Mouse (Mus musculus) heart, postnatal 36 days (tissue): Measurements from ENCODE around the gene C1rb. TPM values are rescaled to one million over a fixed set of nuclear protein-coding genes. Genes with fewer than 3 reads are reported as not detected.
"Not testable (repeated sequence)": the region's sequence is repeated elsewhere in the genome, so short reads cannot be mapped to it uniquely, and the experiment has no call there.

Experiments
- DNase-seq, 2 experiments: peaks; one replicate each; pipeline ENCODE4 v3.0.0; 2021 to 2022
- intact Hi-C: fragments of 180-260 bp; cut with DNase I; formaldehyde crosslinking; loops from one replicate; pipeline ENCODE4 v1.15.1; 2025
- total RNA-seq, 2 experiments: library from RNA; stranded (reverse); gene quantifications; 2 replicates each; pipeline ENCODE4 v1.2.3; 2021

Gene C1rb
- total RNA-seq, 2 experiments from 2014 or later, result 1.4 TPM

GRCm38 (mm10) chr6:124588771-124589170, 18.7 kb downstream of the C1rb start:
- intact Hi-C loops, result no loop called here
- no peak for DNase-seq

- DNase-seq, result peak; percentile 39 to 49
- intact Hi-C loops, result no loop called here
Measured at GRCm38 (mm10) chr6:124592186-124592700, 22.1 kb downstream of the C1rb start.

DNA sequence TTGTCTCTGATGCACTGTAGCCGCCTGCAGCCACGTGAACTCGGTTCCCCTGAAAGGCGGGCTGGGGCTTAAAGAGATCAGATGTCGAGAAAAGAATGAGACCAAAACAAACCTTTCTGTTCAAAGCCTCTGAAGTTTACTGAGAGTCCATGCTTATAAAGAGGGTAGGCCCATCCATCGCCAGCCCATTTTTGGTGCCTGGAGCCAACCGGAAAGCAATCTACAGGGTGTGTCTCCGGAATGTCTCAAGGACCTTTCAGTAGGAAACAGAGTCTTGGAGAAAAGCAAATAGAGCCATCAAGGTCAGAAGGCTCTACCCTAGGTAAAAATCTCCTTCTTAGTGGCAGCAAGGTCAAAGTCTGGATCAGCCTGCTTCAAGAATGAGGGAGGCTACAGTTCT, 23.0 kb downstream of the C1rb start:
- DNase-seq, result no peak
- intact Hi-C loops, result no loop called here

DNA sequence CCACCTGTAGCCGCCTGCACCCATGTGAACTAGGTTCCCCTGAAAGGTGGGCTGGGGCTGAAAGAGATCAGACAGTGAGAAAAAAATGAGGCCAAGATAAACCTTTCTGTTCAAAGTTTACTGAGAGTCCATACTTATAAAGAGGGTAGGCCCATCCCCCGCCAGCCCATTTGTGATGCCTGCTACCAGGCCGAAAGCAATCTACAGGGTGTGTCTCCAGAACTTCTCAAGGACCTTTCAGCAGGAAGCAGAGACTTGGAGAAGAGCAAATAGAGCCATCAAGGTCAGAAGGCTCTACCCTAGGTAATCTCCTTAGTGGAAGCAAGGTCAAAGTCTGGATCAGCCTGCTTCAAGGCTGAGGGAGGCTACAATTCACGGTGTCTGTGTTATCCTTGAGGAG, 31.9 kb downstream of the C1rb start:
- no peak for DNase-seq
- intact Hi-C loops, result no loop called here

GRCm38 (mm10) chr6:124625612-124626011, 55.5 kb downstream of the C1rb start:
- DNase-seq, result no peak
- intact Hi-C loops, result no loop called here

GRCm38 (mm10) chr6:124626184-124626583, 56.1 kb downstream of the C1rb start:
- DNase-seq, intact Hi-C loops: not testable (repeated sequence)

DNA sequence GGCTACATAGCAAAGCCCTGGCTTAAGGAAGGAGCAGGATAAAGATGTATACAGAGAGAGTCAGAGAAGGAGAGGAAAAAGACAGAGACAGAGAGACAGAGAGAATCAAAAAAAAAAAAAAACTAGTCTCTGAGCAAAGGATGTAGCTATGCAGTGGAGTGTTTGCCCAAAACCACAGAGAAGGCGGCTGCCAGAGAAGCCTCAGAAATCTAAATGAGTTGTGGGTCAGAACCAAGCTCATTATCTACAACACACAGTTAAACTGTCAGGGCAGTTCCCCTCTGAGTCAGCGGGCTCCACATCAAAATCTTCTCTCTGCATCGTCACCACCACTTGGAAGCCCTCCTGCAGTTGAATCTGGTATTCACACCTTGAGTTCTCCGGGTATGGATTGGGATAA, 60.7 kb downstream of the C1rb start:
- no peak for DNase-seq
- intact Hi-C loops, result no loop called here

Other genes with a start within 250 kb of the C1rb start
- 10 to 100 TPM; 26.9 to 28.7 TPM for gene Pex5, start 155.2 kb upstream of the C1rb start, total RNA-seq
- gene Clstn3, start 105.5 kb upstream of the C1rb start, total RNA-seq, result 1 to 10 TPM in 1 of 2 experiments, under 1 TPM in 1; 0.73 to 2.1 TPM
- 1 to 10 TPM; 1.2 TPM for gene C1rl, start 77.2 kb upstream of the C1rb start, total RNA-seq
- gene C1ra, start 57.9 kb upstream of the C1rb start, total RNA-seq, result 10 to 100 TPM; 13.7 TPM
- gene C1s1, start 27.9 kb upstream of the C1rb start, total RNA-seq, result 10 to 100 TPM; 21.3 to 23.1 TPM
- under 1 TPM; 0.53 to 0.57 TPM for gene C1s2, start 65.8 kb downstream of the C1rb start, total RNA-seq
- gene Lpcat3, start 92.7 kb downstream of the C1rb start, total RNA-seq, result 10 to 100 TPM; 51.6 TPM
- gene Emg1, start 141.9 kb downstream of the C1rb start, total RNA-seq, result 10 to 100 TPM; 64.4 to 73.8 TPM
- 100 to 1,000 TPM; 311 to 336 TPM for gene Phb2, start 142.0 kb downstream of the C1rb start, total RNA-seq
- gene Ptpn6, start 168.4 kb downstream of the C1rb start, total RNA-seq, result 1 to 10 TPM; 2.9 to 4.2 TPM
- gene Grcc10, start 171.1 kb downstream of the C1rb start, total RNA-seq, result 100 to 1,000 TPM; 285 to 321 TPM
- under 1 TPM in 1 of 2 experiments, not detected in 1; 0.41 TPM for gene Gm45234, start 185.7 kb downstream of the C1rb start, total RNA-seq
- gene Atn1, start 186.2 kb downstream of the C1rb start, total RNA-seq, result 10 to 100 TPM; 41.0 to 46.4 TPM
- gene Eno2, start 199.4 kb downstream of the C1rb start, total RNA-seq, result 1 to 10 TPM; 2.2 to 2.9 TPM
- gene Lrrc23, start 209.4 kb downstream of the C1rb start, total RNA-seq, result not detected
- 1 to 10 TPM; 3.6 to 4.9 TPM for gene Spsb2, start 238.4 kb downstream of the C1rb start, total RNA-seq
- 100 to 1,000 TPM; 830 to 887 TPM for gene Tpi1, start 244.0 kb downstream of the C1rb start, total RNA-seq